Mouse (Mus musculus) thymus, adult 2 months (tissue): ENCODE results near the gene Olfr63.

Experiments
- CTCF ChIP-seq: fragments of 200-500 bp; IDR thresholded peaks from 2 replicates; pipeline ENCODE4 v1.5.1; 2012; ENCODE audit warnings: mild to moderate bottlenecking, control low read depth, low read length, moderate library complexity, borderline replicate concordance; ENCODE audit not compliant: control insufficient read depth, poor library complexity, insufficient read depth; ENCODE audit errors: extremely low read depth
- POLR2A ChIP-seq: fragments of 200-500 bp; IDR thresholded peaks from 2 replicates; pipeline ENCODE4 v1.6.1; 2012; ENCODE audit warnings: mild to moderate bottlenecking, low read length, control low read depth, moderate library complexity; ENCODE audit not compliant: control insufficient read depth, poor library complexity, insufficient read depth; ENCODE audit errors: extremely low read depth

DNA sequence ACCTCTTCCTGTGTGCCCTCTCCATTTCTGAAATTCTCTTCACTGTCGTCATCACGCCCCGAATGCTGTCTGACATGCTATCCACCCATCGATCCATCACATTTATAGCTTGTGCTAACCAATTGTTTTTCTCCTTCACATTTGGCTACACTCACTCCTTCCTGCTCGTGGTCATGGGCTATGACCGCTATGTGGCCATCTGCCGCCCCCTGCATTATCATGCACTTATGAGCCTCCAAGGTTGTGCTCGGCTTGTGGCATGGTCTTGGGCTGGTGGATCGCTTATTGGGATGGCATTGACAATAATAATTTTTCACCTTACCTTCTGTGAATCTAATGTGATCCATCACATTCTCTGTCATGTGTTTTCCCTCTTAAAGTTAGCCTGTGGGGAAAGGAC lies 4.4 kb downstream of the Olfr63 start:
- TF ChIP-seq POLR2A (no peak), CTCF (no peak)
